Mouse (Mus musculus) midbrain, embryonic 14.5 days (tissue): ENCODE data around the gene Ewsr1. TPM values are rescaled to one million over a fixed set of nuclear protein-coding genes. Genes with fewer than 3 reads are reported as not detected.

Source experiments
- ATAC-seq: fragments of 200-750 bp; cut with Nextera tagmentation; 2 replicates; pipeline ENCODE4 v1.8.0; 2017; ENCODE audit warnings: moderate number of reproducible peaks, moderate library complexity; ENCODE audit not compliant: low FRiP score, low TSS enrichment
- DNase-seq: peaks from one replicate; pipeline ENCODE4 v3.0.0-alpha.2; 2015
- H3K27ac ChIP-seq: fragments of 300-500 bp; sonication (generic); replicated peaks from 2 replicates; pipeline ENCODE4 v1.5.1; 2014; ENCODE audit warnings: mild to moderate bottlenecking, low read depth, low read length, moderate library complexity
- H3K27me3 ChIP-seq: fragments of 300-500 bp; sonication (generic); 2 replicates; pipeline ENCODE4 v1.6.1; 2014; ENCODE audit warnings: low read length, control low read depth, mixed read lengths; ENCODE audit not compliant: control insufficient read depth, insufficient read depth
- H3K36me3 ChIP-seq: fragments of 300-500 bp; sonication (generic); 2 replicates; pipeline ENCODE4 v1.6.1; 2014; ENCODE audit warnings: low read length, control low read depth; ENCODE audit not compliant: control insufficient read depth, insufficient read depth
- H3K4me1 ChIP-seq: fragments of 300-500 bp; sonication (generic); 2 replicates; pipeline ENCODE4 v1.6.1; 2014; ENCODE audit warnings: mild to moderate bottlenecking, antibody characterized with exemption, low read length, control low read depth; ENCODE audit not compliant: control insufficient read depth, insufficient read depth
- H3K4me2 ChIP-seq: fragments of 300-500 bp; sonication (generic); 2 replicates; pipeline ENCODE4 v1.6.1; 2014; ENCODE audit warnings: mild to moderate bottlenecking, low read length, moderate library complexity
- H3K4me3 ChIP-seq: fragments of 300-500 bp; sonication (generic); replicated peaks from 2 replicates; pipeline ENCODE4 v1.5.1; 2014; ENCODE audit warnings: low read depth, low read length
- H3K9ac ChIP-seq: fragments of 300-500 bp; sonication (generic); replicated peaks from 2 replicates; pipeline ENCODE4 v1.6.1; 2014; ENCODE audit warnings: mild to moderate bottlenecking, low read length, moderate library complexity
- H3K9me3 ChIP-seq: fragments of 300-500 bp; sonication (generic); 2 replicates; pipeline ENCODE4 v1.6.1; 2016; ENCODE audit warnings: low read length, control low read depth, mixed read lengths; ENCODE audit not compliant: control insufficient read depth
- WGBS: fragments of 180-500 bp; shearing (Covaris S2); extraction: QIAGEN DNeasy Blood & Tissue Kit; methylation state at CpG from one replicate; pipeline ENCODE4 v1.1.7; 2014; 5-methylcytosine and 5-hydroxymethylcytosine counted together
- polyA plus RNA-seq: library from polyadenylated mRNA; unstranded; fragments of >200 nt; fragmentation: Nextera tagmentation; extraction: Ambion mirVana; gene quantifications from 2 replicates; pipeline ENCODE4 v1.2.1, GENCODE M21; 2014

Gene Ewsr1
- polyA plus RNA-seq, 1 experiment from 2014 or later, result 346 TPM

DNA sequence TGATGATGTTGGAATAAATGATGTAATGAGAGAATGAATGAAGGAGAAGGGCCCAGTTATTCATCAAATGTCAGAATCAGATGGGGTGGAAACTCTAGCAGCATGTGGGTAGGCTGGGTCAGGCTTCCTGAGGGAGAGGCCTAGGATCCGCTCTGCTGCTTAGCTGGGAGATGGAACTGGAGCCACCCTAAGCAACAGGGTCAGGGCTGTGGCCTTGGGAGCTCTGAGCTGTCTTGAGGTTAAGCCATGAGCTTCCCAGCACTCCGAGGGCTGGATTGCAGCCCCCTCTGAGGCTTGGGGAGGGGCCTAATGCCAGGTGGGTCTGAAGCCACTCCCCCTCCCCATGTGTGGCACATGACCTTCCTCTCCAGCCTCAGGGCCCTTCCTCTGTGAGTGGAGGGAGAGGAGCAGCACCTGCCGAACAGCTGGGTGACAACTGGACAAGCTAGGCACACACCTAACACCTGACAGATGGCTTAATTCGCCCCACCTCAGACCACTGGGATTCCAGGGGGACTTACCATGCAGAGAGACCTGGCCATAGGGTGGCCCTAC is 31.1 kb upstream of the Ewsr1 start:
- Histone ChIP-seq H3K4me1 (0 out of 2 replicates have a peak, but pooled peaks cover 8% of the 10 kb centered on the region), H3K9me3 (no peaks in the 10 kb centered on the region), H3K4me3 (no peak overlapping the region), H3K36me3 (no peaks in the 10 kb centered on the region), H3K4me2 (no peak overlapping the region), H3K9ac (no peak overlapping the region), H3K27ac (no peak overlapping the region), H3K27me3 (no peaks in the 10 kb centered on the region)
- no peak; the same call in 1 of the 2 replicates for ATAC-seq
- 60% methylated on average over 4 of the region's 4 CpGs for WGBS
- no peak for DNase-seq

DNA sequence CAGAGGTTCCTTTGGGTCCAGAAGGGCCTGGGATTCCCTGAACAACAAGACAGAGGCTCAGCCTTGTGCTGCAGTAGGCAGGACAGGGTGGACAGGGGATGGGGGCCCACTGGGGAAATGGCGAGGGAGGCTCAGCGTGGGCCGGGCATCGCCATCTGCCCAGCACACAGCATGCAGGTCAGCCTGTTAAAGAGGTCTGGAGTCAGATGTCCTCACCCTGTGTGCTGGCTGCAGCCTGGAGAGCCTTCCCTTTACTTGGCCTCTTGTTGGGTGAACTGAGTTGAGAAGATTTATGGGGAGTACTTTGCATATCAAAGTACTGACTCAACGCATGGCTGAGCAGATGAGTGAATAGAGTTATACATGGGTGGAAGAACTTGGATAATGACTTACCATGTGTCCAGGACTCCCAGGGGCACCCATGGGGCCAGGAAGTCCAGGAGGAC is 30.0 kb upstream of the Ewsr1 start:
- no peak for ATAC-seq

DNA sequence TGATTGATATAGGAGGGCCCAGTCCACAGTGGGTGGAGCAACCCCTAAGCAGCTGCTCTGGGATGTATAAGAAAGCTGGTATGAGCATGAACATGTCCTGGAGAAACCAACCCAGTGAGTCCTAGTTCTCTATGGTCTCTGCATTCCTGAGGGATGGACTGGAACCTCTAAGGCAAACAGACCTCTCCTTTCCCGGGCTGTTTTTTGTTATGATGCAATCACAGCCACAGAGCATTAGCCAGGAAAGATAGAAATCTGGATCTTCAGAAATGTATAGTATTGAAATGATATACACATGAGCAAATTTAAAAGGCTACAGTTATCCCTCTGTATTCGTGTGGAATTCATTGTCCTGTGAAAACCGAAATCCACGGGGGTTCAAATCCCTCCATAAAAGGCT is 26.6 kb upstream of the Ewsr1 start:
- no peak for DNase-seq
- Histone ChIP-seq H3K36me3 (no peaks in the 10 kb centered on the region), H3K9ac (no peak overlapping the region)

More for the DNA sequence above, 30.0 kb upstream of the Ewsr1 start:
- H3K9ac ChIP-seq, result no peak overlapping the region
- DNase-seq, result no peak
- H3K9me3 ChIP-seq, result no peaks in the 10 kb centered on the region
- no peaks in the 10 kb centered on the region for H3K36me3 ChIP-seq
- 5% methylated on average over 5 of the region's 5 CpGs for WGBS
- H3K4me2 ChIP-seq, result no peak overlapping the region
- no peak overlapping the region for H3K27ac ChIP-seq
- H3K4me1 ChIP-seq, result 0 out of 2 replicates have a peak, but pooled peaks cover 8% of the 10 kb centered on the region
- no peak overlapping the region for H3K4me3 ChIP-seq
- no peaks in the 10 kb centered on the region for H3K27me3 ChIP-seq

DNA sequence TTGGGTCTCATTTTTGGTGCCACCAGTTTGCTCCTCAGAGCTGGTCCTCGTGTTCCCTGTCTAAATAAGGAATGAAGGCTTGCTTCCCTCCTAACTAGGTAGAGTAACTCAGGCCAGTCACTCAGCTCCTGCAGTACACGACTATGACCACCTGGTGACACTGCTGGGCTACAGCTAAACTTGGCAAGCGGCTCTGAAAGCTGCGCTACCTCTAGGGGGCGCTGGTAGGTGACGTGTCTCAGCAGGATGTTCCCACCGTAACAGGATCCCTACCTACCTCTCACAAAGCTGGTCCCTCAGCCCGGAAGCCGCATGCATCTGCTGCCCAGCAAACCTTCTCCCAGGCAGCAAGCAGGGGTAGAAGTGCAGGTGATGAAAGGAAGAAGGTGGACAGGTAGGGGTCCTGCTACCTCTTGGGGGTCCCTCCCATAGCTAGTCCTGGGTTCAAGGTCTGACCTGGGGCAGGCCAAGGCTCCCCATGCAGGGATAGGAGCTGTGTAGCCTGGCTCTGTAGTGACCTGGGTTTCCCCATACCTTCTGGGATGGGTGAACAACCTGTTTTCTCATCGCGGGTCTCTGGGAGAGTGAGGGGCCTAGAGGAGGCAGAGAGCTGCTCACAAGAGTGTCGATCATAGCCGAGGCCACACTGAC is 16.0 kb upstream of the Ewsr1 start:
- no peak overlapping the region for H3K4me3 ChIP-seq
- no peaks in the 10 kb centered on the region for H3K4me1 ChIP-seq
- no peaks in the 10 kb centered on the region for H3K9me3 ChIP-seq
- H3K4me2 ChIP-seq, result no peak overlapping the region
- no peaks in the 10 kb centered on the region for H3K27me3 ChIP-seq
- H3K27ac ChIP-seq, result no peak overlapping the region
- H3K9ac ChIP-seq, result no peak overlapping the region
- H3K36me3 ChIP-seq, result no peaks in the 10 kb centered on the region
- peak; percentile 87 for DNase-seq
- 32% methylated on average over 13 of the region's 13 CpGs for WGBS
- ATAC-seq, result no peak

More for the DNA sequence above, 26.6 kb upstream of the Ewsr1 start:
- Histone ChIP-seq H3K4me3 (no peak overlapping the region), H3K27me3 (no peaks in the 10 kb centered on the region), H3K4me1 (0 out of 2 replicates have a peak, but pooled peaks cover 8% of the 10 kb centered on the region), H3K4me2 (no peak overlapping the region), H3K27ac (no peak overlapping the region), H3K9me3 (no peaks in the 10 kb centered on the region)
- ATAC-seq, result no peak
- WGBS, result 66% methylated on average over 4 of the region's 4 CpGs

DNA sequence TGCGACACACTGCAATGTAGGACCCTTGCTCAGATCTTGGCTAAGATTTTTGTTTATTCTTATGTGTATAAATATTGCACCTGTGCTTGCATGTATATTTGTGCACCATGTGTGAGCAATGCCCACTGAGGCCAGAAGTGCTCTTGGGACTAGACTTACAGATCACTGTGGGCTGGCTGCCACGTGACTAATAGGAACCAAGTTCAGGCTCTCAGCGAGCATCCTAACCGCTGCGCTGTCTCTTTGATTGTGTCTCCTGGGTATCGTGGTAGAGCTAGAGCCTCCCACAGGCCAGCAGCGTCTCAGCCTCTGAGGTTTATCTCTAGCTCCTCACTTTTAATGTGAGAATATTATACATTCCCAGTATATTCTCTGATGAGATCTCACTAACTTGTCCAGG is 14.6 kb upstream of the Ewsr1 start:
- Histone ChIP-seq H3K36me3 (no peaks in the 10 kb centered on the region), H3K4me1 (no peaks in the 10 kb centered on the region), H3K9ac (no peak overlapping the region), H3K4me3 (no peak overlapping the region), H3K4me2 (no peak overlapping the region), H3K9me3 (no peaks in the 10 kb centered on the region), H3K27me3 (no peaks in the 10 kb centered on the region), H3K27ac (no peak overlapping the region)
- WGBS, result 81% methylated on average over 7 of the region's 7 CpGs
- DNase-seq (no peak), ATAC-seq (no peak)

DNA sequence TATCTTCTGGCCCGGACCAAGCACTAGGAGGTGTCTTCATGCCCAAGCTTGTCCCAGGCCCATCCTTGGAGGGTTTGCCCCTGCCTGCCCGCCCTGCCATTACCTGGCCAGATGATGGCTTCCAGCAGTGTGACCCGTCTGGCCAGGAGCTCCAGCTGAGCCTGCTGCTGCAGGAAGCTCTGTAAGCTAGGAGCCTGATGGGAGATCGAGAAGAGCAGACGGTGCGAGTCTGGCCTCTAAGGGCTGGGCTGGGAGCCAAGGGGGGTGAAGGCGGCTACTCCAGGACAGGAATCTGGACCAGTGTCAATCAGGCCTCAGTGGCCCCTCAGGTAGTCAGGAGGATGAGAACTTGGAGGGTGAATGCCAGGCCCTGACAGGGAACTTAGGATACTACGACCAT is 10.4 kb upstream of the Ewsr1 start:
- Histone ChIP-seq H3K27me3 (no peaks in the 10 kb centered on the region), H3K9ac (no peak overlapping the region), H3K9me3 (no peaks in the 10 kb centered on the region), H3K36me3 (peaks cover 18% of the 10 kb centered on the region), H3K27ac (no peak overlapping the region), H3K4me1 (no peaks in the 10 kb centered on the region), H3K4me3 (no peak overlapping the region), H3K4me2 (no peak overlapping the region)
- no peak for DNase-seq
- WGBS, result 85% methylated on average over 8 of the region's 8 CpGs
- ATAC-seq, result no peak

DNA sequence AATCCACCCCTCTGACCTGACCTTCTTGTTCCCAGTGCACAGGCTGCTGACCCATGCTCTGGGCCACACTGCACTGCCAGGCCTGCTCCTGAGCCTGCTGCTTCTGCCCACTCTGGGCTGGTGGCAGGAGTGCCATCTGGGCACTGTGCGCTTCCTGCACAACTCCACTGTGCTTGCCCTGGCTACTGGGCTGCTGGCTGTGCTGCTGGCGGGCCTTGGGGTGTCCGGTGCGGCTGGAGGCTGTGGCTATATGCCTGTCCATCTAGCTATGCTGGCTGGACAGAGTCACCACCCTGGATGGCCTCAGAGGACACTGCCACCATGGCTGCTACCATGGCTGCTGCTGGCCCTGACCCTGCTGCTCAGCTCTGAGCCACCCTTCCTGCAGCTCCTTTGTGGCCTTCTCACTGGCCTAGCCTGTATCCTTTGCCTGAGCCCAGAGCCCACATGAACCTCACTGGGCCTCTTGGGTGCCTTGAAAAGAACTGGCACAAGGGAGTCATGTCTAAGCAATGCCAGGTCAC is 5.0 kb upstream of the Ewsr1 start:
- DNase-seq (no peak), ATAC-seq (no peak)
- Histone ChIP-seq H3K4me1 (peaks cover 13% of the 10 kb centered on the region), H3K4me2 (no peak overlapping the region), H3K27ac (no peak overlapping the region), H3K4me3 (no peak overlapping the region), H3K9me3 (no peaks in the 10 kb centered on the region), H3K9ac (no peak overlapping the region), H3K27me3 (no peaks in the 10 kb centered on the region), H3K36me3 (peaks cover 32% of the 10 kb centered on the region)
- 93% methylated on average over 4 of the region's 4 CpGs for WGBS

DNA sequence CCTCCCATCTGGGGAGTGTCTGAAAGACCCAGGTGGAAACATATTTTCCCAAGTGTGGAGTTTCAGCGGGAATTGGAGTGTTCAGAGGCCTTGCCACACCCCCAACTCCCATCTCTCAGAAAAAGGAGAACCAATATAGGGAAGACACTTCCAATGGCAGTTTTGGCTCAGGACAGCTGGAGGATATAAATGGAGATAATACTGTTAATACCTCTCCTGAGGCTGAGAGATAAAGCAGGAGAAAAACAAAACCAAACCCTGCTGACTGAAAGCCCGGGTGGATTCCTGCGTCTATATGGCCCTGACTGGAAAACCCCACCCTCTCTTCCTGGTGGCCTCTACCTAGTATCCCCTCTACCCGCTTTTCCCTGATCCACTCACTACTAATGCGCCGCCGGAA is 3.3 kb upstream of the Ewsr1 start:
- H3K27me3 ChIP-seq, result no peaks in the 10 kb centered on the region
- H3K9me3 ChIP-seq, result no peaks in the 10 kb centered on the region
- DNase-seq (no peak), ATAC-seq (no peak)
- 87% methylated on average over 7 of the region's 7 CpGs for WGBS
- H3K27ac ChIP-seq, result no peak overlapping the region
- H3K4me3 ChIP-seq, result no peak overlapping the region
- peaks cover 32% of the 10 kb centered on the region for H3K36me3 ChIP-seq
- H3K4me1 ChIP-seq, result peaks cover 16% of the 10 kb centered on the region
- H3K4me2 ChIP-seq, result no peak overlapping the region
- H3K9ac ChIP-seq, result no peak overlapping the region

DNA sequence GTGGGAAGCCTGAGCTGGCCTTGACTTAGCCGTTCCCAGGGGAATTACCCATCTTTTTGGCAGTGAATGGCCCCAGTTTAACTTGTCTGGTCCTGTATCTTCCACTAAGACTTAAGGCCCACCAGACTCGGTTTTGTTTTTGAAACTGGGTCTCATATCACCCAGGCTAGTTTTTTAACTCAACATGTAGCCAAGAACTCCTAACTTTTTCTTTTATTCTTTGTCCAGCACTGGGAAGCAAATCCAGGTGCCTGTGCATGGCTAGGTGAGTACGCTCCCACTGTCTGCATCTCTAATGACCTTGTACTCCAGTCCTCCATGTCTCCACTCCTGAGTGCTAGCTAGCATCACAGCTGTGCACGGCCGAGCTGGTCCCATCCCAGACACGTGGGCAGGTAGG is 2.6 kb upstream of the Ewsr1 start:
- no peak for ATAC-seq
- H3K4me1 ChIP-seq, result peaks cover 23% of the 10 kb centered on the region
- H3K4me3 ChIP-seq, result no peak overlapping the region
- no peak overlapping the region for H3K27ac ChIP-seq
- no peak overlapping the region for H3K9ac ChIP-seq
- 81% methylated on average over 6 of the region's 6 CpGs for WGBS
- H3K27me3 ChIP-seq, result no peaks in the 10 kb centered on the region
- peaks cover 32% of the 10 kb centered on the region for H3K36me3 ChIP-seq
- no peaks in the 10 kb centered on the region for H3K9me3 ChIP-seq
- H3K4me2 ChIP-seq, result no peak overlapping the region
- no peak for DNase-seq
